Mouse (Mus musculus) MEL (cell line): ENCODE measurements around the gene Rpl36-ps4. TPM values are rescaled to one million over a fixed set of nuclear protein-coding genes. Genes with fewer than 3 reads are reported as not detected.

Experiments used
- DNase-seq: peaks from one replicate; pipeline ENCODE4 v3.0.0; 2011; ENCODE audit warnings: low read depth, low spot score
- H3K27ac ChIP-seq: 2 replicates; pipeline ENCODE4 v1.5.1; 2012; ENCODE audit warnings: low read depth, mild to moderate bottlenecking, control low read depth, low read length, moderate library complexity; ENCODE audit not compliant: control insufficient read depth
- H3K27me3 ChIP-seq, 2 experiments: fragments of 150-350 bp in 1 of 2; sonication (generic) in 1 of 2; 2 replicates each; pipeline ENCODE4 v1.6.1; 2012; ENCODE audit warnings: low read length in 2 of 2, mild to moderate bottlenecking in 2 of 2, improper control_type of control experiment in 1 of 2, moderate library complexity in 1 of 2; ENCODE audit not compliant: insufficient read depth in 2 of 2, control insufficient read depth in 1 of 2
- H3K36me3 ChIP-seq, 2 experiments: 2 replicates each; pipeline ENCODE4 v1.6.1; 2012 to 2014; ENCODE audit warnings: low read length in 2 of 2, improper control_type of control experiment in 1 of 2, inconsistent platforms in 1 of 2, mild to moderate bottlenecking in 1 of 2; ENCODE audit not compliant: insufficient read depth in 2 of 2, control insufficient read depth in 1 of 2
- H3K4me1 ChIP-seq, 2 experiments: fragments of 150-350 bp in 1 of 2; sonication (generic) in 1 of 2; 2 replicates each; pipeline ENCODE4 v1.6.1; 2012; ENCODE audit warnings: low read length in 2 of 2, improper control_type of control experiment in 1 of 2, mild to moderate bottlenecking in 1 of 2; ENCODE audit not compliant: insufficient read depth in 2 of 2, control insufficient read depth in 1 of 2
- H3K4me3 ChIP-seq, 2 experiments: fragments of 150-350 bp in 1 of 2; sonication (generic) in 1 of 2; 2 replicates each; pipeline ENCODE4 v1.5.1; 2012; ENCODE audit warnings: low read depth in 2 of 2, low read length in 2 of 2, mild to moderate bottlenecking in 2 of 2, moderate library complexity in 2 of 2, control low read depth in 1 of 2, improper control_type of control experiment in 1 of 2; ENCODE audit not compliant: control insufficient read depth in 1 of 2, insufficient read depth in 1 of 2
- H3K79me2 ChIP-seq: 2 replicates; pipeline ENCODE4 v1.6.1; 2012; ENCODE audit warnings: mild to moderate bottlenecking, low read length, moderate library complexity; ENCODE audit not compliant: control insufficient read depth, poor library complexity, insufficient read depth
- H3K9ac ChIP-seq: 2 replicates; pipeline ENCODE4 v1.6.1; 2012; ENCODE audit warnings: low read depth, mild to moderate bottlenecking, control low read depth, low read length, moderate library complexity; ENCODE audit not compliant: control insufficient read depth, poor library complexity, severe bottlenecking
- H3K9me3 ChIP-seq: fragments of 150-350 bp; sonication (generic); replicated peaks from 2 replicates; pipeline ENCODE4 v1.6.1; 2012; ENCODE audit warnings: mild to moderate bottlenecking, low read length, improper control_type of control experiment, moderate library complexity; ENCODE audit not compliant: insufficient read depth
- BHLHE40 ChIP-seq: IDR thresholded peaks from 2 replicates; pipeline ENCODE4 v1.6.1; 2012; ENCODE audit warnings: low read depth, mild to moderate bottlenecking, inconsistent platforms, low read length, improper control_type of control experiment, borderline replicate concordance
- CHD2 ChIP-seq: IDR thresholded peaks from 2 replicates; pipeline ENCODE4 v1.6.1; 2011; ENCODE audit warnings: low read length, improper control_type of control experiment
- CTCF ChIP-seq, 3 experiments: IDR thresholded peaks in 2 of 3; conservative IDR thresholded peaks in 1 of 3; 2 replicates each; pipeline ENCODE4 v1.5.1; 2011 to 2012; ENCODE audit warnings: low read length in 3 of 3, low read depth in 2 of 3, mild to moderate bottlenecking in 2 of 3, improper control_type of control experiment in 1 of 3, inconsistent platforms in 1 of 3, mixed read lengths in 1 of 3, moderate library complexity in 1 of 3; ENCODE audit not compliant: control insufficient read depth in 1 of 3, insufficient read depth in 1 of 3, poor library complexity in 1 of 3, severe bottlenecking in 1 of 3
- ELF1 ChIP-seq: IDR thresholded peaks from 2 replicates; pipeline ENCODE4 v1.6.1; 2014; ENCODE audit warnings: low read depth, mild to moderate bottlenecking, inconsistent platforms, low read length, improper control_type of control experiment, moderate library complexity
- EP300 ChIP-seq, 2 experiments: IDR thresholded peaks; 2 replicates each; pipeline ENCODE4 v1.6.1; 2011; ENCODE audit warnings: improper control_type of control experiment in 2 of 2, low read length in 2 of 2, low read depth in 1 of 2, mild to moderate bottlenecking in 1 of 2
- ETS1 ChIP-seq: IDR thresholded peaks from 2 replicates; pipeline ENCODE4 v1.6.1; 2012; ENCODE audit warnings: low read depth, mild to moderate bottlenecking, inconsistent platforms, low read length, improper control_type of control experiment, moderate library complexity
- GABPA ChIP-seq: IDR thresholded peaks from 2 replicates; pipeline ENCODE4 v1.6.1; 2012; ENCODE audit warnings: low read depth, mild to moderate bottlenecking, inconsistent platforms, low read length, improper control_type of control experiment, moderate library complexity
- GATA1 ChIP-seq: IDR thresholded peaks from 2 replicates; pipeline ENCODE4 v1.6.1; 2011; ENCODE audit warnings: low read depth, low read length, improper control_type of control experiment
- HCFC1 ChIP-seq: IDR thresholded peaks from 2 replicates; pipeline ENCODE4 v1.6.1; 2012; ENCODE audit warnings: low read depth, mild to moderate bottlenecking, inconsistent platforms, low read length, improper control_type of control experiment, moderate library complexity
- JUND ChIP-seq: IDR thresholded peaks from 2 replicates; pipeline ENCODE4 v1.6.1; 2011; ENCODE audit warnings: low read depth, mild to moderate bottlenecking, improper control_type of control experiment, low read length
- MAFK ChIP-seq: IDR thresholded peaks from 2 replicates; pipeline ENCODE4 v1.6.1; 2011; ENCODE audit warnings: low read depth, mild to moderate bottlenecking, low read length, improper control_type of control experiment, borderline replicate concordance
- MAX ChIP-seq: IDR thresholded peaks from 2 replicates; pipeline ENCODE4 v1.6.1; 2011; ENCODE audit warnings: low read length, improper control_type of control experiment
- MEF2A ChIP-seq: IDR thresholded peaks from 2 replicates; pipeline ENCODE4 v1.6.1; 2014; ENCODE audit warnings: low read depth, mild to moderate bottlenecking, inconsistent platforms, low read length, improper control_type of control experiment; ENCODE audit not compliant: poor library complexity, insufficient replicate concordance, severe bottlenecking; ENCODE audit errors: extremely low read depth
- NRF1 ChIP-seq: IDR thresholded peaks from 2 replicates; pipeline ENCODE4 v1.6.1; 2014; ENCODE audit warnings: low read depth, mild to moderate bottlenecking, inconsistent platforms, low read length, improper control_type of control experiment, moderate library complexity; ENCODE audit not compliant: poor library complexity, insufficient read depth, severe bottlenecking
- POLR2A ChIP-seq, 2 experiments: IDR thresholded peaks; 2 replicates each; pipeline ENCODE4 v1.6.1; 2011 to 2012; ENCODE audit warnings: low read length in 2 of 2, mild to moderate bottlenecking in 2 of 2, control low read depth in 1 of 2, improper control_type of control experiment in 1 of 2, low read depth in 1 of 2, moderate library complexity in 1 of 2; ENCODE audit not compliant: control insufficient read depth in 1 of 2, insufficient read depth in 1 of 2, poor library complexity in 1 of 2
- POLR2AphosphoS2 ChIP-seq: IDR thresholded peaks from 2 replicates; pipeline ENCODE4 v1.6.1; 2011; ENCODE audit warnings: low read length, improper control_type of control experiment
- RAD21 ChIP-seq: IDR thresholded peaks from 2 replicates; pipeline ENCODE4 v1.6.1; 2011; ENCODE audit warnings: mild to moderate bottlenecking, low read depth, low read length, improper control_type of control experiment
- RCOR1 ChIP-seq: IDR thresholded peaks from 2 replicates; pipeline ENCODE4 v1.6.1; 2012; ENCODE audit warnings: low read depth, mild to moderate bottlenecking, inconsistent platforms, low read length, improper control_type of control experiment
- SMC3 ChIP-seq: IDR thresholded peaks from 2 replicates; pipeline ENCODE4 v1.6.1; 2011; ENCODE audit warnings: low read depth, low read length, improper control_type of control experiment
- TBP ChIP-seq: IDR thresholded peaks from 2 replicates; pipeline ENCODE4 v1.8.0; 2011; ENCODE audit warnings: low read depth, low read length, improper control_type of control experiment
- TCF12 ChIP-seq: IDR thresholded peaks from 2 replicates; pipeline ENCODE4 v1.6.1; 2014; ENCODE audit warnings: low read depth, mild to moderate bottlenecking, inconsistent platforms, low read length, improper control_type of control experiment, moderate library complexity
- UBTF ChIP-seq: IDR thresholded peaks from 2 replicates; pipeline ENCODE4 v1.6.1; 2012; ENCODE audit warnings: low read depth, mild to moderate bottlenecking, inconsistent platforms, low read length, improper control_type of control experiment, moderate library complexity, borderline replicate concordance; ENCODE audit not compliant: insufficient read depth
- USF1 ChIP-seq: IDR thresholded peaks from 2 replicates; pipeline ENCODE4 v1.6.1; 2014; ENCODE audit warnings: low read depth, mild to moderate bottlenecking, inconsistent platforms, low read length, improper control_type of control experiment, moderate library complexity
- ZKSCAN1 ChIP-seq: IDR thresholded peaks from 2 replicates; pipeline ENCODE4 v1.6.1; 2012; ENCODE audit warnings: low read depth, mild to moderate bottlenecking, inconsistent platforms, low read length, improper control_type of control experiment, moderate library complexity
- ZNF384 ChIP-seq: IDR thresholded peaks from 2 replicates; pipeline ENCODE4 v1.6.1; 2012; ENCODE audit warnings: low read depth, mild to moderate bottlenecking, inconsistent platforms, low read length, improper control_type of control experiment
- polyA plus RNA-seq, 2 experiments: library from polyadenylated mRNA; stranded (reverse) in 1 of 2; unstranded in 1 of 2; fragments of >175 nt in 1 of 2; fragments of >200 nt in 1 of 2; gene quantifications; 2 replicates each; pipeline versions ENCODE4 v1.2.1 to v1.2.4; 2012; ENCODE audit warnings: low replicate concordance in 2 of 2, low read depth in 1 of 2; ENCODE audit not compliant: insufficient read length in 2 of 2, insufficient read depth in 1 of 2, missing spikeins in 1 of 2
- total RNA-seq: library from RNA; depleted of rRNA; stranded (reverse); fragments of 300-350 nt; gene quantifications from 2 replicates; pipeline ENCODE4 v1.2.3, GENCODE M21; 2012; rRNA removed

Gene Rpl36-ps4
- total RNA-seq (not detected in 2 replicates), polyA plus RNA-seq (not detected)

- no peak for TF ChIP-seq MAX
- no peak for TF ChIP-seq ETS1
- TF ChIP-seq MAFK, result no peak
- no peak for TF ChIP-seq POLR2AphosphoS2
- TF ChIP-seq TBP, result no peak
- no peak for TF ChIP-seq HCFC1
- TF ChIP-seq RCOR1, result no peak
- TF ChIP-seq GABPA, result no peak
- no peak for TF ChIP-seq RAD21
- no peak for TF ChIP-seq MEF2A
- TF ChIP-seq SMC3, result no peak
- Histone ChIP-seq H3K79me2 (no peaks in the 10 kb centered on the region), H3K4me1 (no peaks in the 10 kb centered on the region), H3K36me3 (no peaks in the 10 kb centered on the region), H3K4me3 (no peak within 1 kb of the TSS), H3K9me3 (no peaks in the 10 kb centered on the region), H3K27ac (no peak within 1 kb of the TSS), H3K9ac (no peak within 1 kb of the TSS), H3K27me3 (no peaks in the 10 kb centered on the region)
- DNase-seq, result no peak
These were observed at the start of gene Rpl36-ps4 for GRCm38 (mm10) chr17:87920677-87921076. Rpl36-ps4 (plus strand) TSS chr17:87920977.

GRCm38 (mm10) chr17:87871461-87872126, 49.2 kb upstream of the Rpl36-ps4 start:
- no peak overlapping the region for H3K27ac ChIP-seq
- DNase-seq, result no peak
- H3K9me3 ChIP-seq, result no peaks in the 10 kb centered on the region

GRCm38 (mm10) chr17:87872286-87872685, 48.5 kb upstream of the Rpl36-ps4 start:
- no peaks in the 10 kb centered on the region for H3K79me2 ChIP-seq
- DNase-seq, result no peak
- H3K9me3 ChIP-seq, result no peaks in the 10 kb centered on the region
- TF ChIP-seq BHLHE40 (no peak), ZNF384 (no peak), JUND (no peak), USF1 (no peak), ETS1 (no peak), ZKSCAN1 (no peak), CTCF (IDR thresholded peaks at IDR 0.05 in 2 of 3, conservative IDR thresholded peaks at IDR 0.05 in 1 of 3; ENCODE audit: control insufficient read depth in 1 of 3, insufficient read depth in 1 of 3, low read depth in 2 of 3, low read length in 3 of 3, poor library complexity in 1 of 3, severe bottlenecking in 1 of 3) (no peak), POLR2AphosphoS2 (no peak), EP300 (IDR thresholded peaks at IDR 0.05; ENCODE audit: low read depth in 1 of 2, low read length in 2 of 2) (no peak), NRF1 (no peak), TCF12 (no peak), CHD2 (no peak), UBTF (no peak), GATA1 (no peak), ELF1 (no peak), TBP (no peak), POLR2A (IDR thresholded peaks at IDR 0.05; ENCODE audit: control insufficient read depth in 1 of 2, insufficient read depth in 1 of 2, low read depth in 1 of 2, low read length in 2 of 2, poor library complexity in 1 of 2) (no peak)

More at GRCm38 (mm10) chr17:87871461-87872126, 49.2 kb upstream of the Rpl36-ps4 start:
- no peaks in the 10 kb centered on the region for H3K79me2 ChIP-seq
- TF ChIP-seq USF1 (0 out of 2 replicates have a peak, but pooled peaks have one; percentile 21), EP300 (IDR thresholded peaks at IDR 0.05; ENCODE audit: low read depth in 1 of 2, low read length in 2 of 2) (no peak)
- TF ChIP-seq, all 39 proteins: peak for 1
- Histone ChIP-seq H3K4me1 (no peaks in the 10 kb centered on the region; a peak in 1 of 4 replicates), H3K27me3 (no peaks in the 10 kb centered on the region), H3K9ac (no peak overlapping the region), H3K4me3 (no peak overlapping the region), H3K36me3 (no peaks in the 10 kb centered on the region)

More at GRCm38 (mm10) chr17:87872286-87872685, 48.5 kb upstream of the Rpl36-ps4 start:
- H3K4me3 ChIP-seq, result no peak overlapping the region
- no peaks in the 10 kb centered on the region for H3K4me1 ChIP-seq
- no peaks in the 10 kb centered on the region for H3K27me3 ChIP-seq
- no peaks in the 10 kb centered on the region for H3K36me3 ChIP-seq
- no peak overlapping the region for H3K9ac ChIP-seq
- H3K27ac ChIP-seq, result no peak overlapping the region
